Mouse (Mus musculus) midbrain, postnatal 0 days (tissue): ENCODE results near the gene Lingo3. TPM values are rescaled to one million over a fixed set of nuclear protein-coding genes. Genes with fewer than 3 reads are reported as not detected.

Experiments
- ATAC-seq: fragments of 200-750 bp; cut with Nextera tagmentation; 2 replicates; pipeline ENCODE4 v1.8.0; 2017; ENCODE audit warnings: moderate number of reproducible peaks, mild to moderate bottlenecking, moderate TSS enrichment, moderate library complexity; ENCODE audit not compliant: low FRiP score
- DNase-seq: peaks from one replicate; pipeline ENCODE4 v3.0.0-alpha.2; 2015; ENCODE audit warnings: low spot score
- H3K27ac ChIP-seq: fragments of 300-500 bp; sonication (generic); 2 replicates; pipeline ENCODE4 v1.5.1; 2014; ENCODE audit warnings: low read depth, mild to moderate bottlenecking, low read length, mixed read lengths
- H3K27me3 ChIP-seq: fragments of 300-500 bp; sonication (generic); 2 replicates; pipeline ENCODE4 v1.6.1; 2014; ENCODE audit warnings: low read length, control low read depth, mixed read lengths; ENCODE audit not compliant: insufficient read depth
- H3K36me3 ChIP-seq: fragments of 300-500 bp; sonication (generic); 2 replicates; pipeline ENCODE4 v1.6.1; 2014; ENCODE audit warnings: low read length, control low read depth, mixed read lengths; ENCODE audit not compliant: insufficient read depth
- H3K4me1 ChIP-seq: fragments of 300-500 bp; sonication (generic); 2 replicates; pipeline ENCODE4 v1.6.1; 2014; ENCODE audit warnings: mild to moderate bottlenecking, control low read depth, antibody characterized with exemption, low read length, mixed read lengths; ENCODE audit not compliant: insufficient read depth
- H3K4me2 ChIP-seq: fragments of 300-500 bp; sonication (generic); 2 replicates; pipeline ENCODE4 v1.6.1; 2014; ENCODE audit warnings: low read depth, mild to moderate bottlenecking, low read length, mixed read lengths; ENCODE audit not compliant: poor library complexity, severe bottlenecking
- H3K4me3 ChIP-seq: fragments of 300-500 bp; sonication (generic); 2 replicates; pipeline ENCODE4 v1.5.1; 2014; ENCODE audit warnings: low read depth, mild to moderate bottlenecking, low read length, moderate library complexity
- H3K9ac ChIP-seq: fragments of 300-500 bp; sonication (generic); replicated peaks from 2 replicates; pipeline ENCODE4 v1.6.1; 2014; ENCODE audit warnings: mild to moderate bottlenecking, low read length, moderate library complexity, mixed read lengths; ENCODE audit not compliant: poor library complexity, severe bottlenecking
- H3K9me3 ChIP-seq: fragments of 300-500 bp; sonication (generic); 2 replicates; pipeline ENCODE4 v1.6.1; 2016; ENCODE audit warnings: low read length, control low read depth
- CTCF ChIP-seq: IDR thresholded peaks from 2 replicates; pipeline ENCODE4 v1.5.1; 2016; ENCODE audit warnings: antibody characterized with exemption, mild to moderate bottlenecking
- WGBS: fragments of 180-500 bp; shearing (Covaris S2); extraction: QIAGEN DNeasy Blood & Tissue Kit; methylation state at CpG from one replicate; pipeline ENCODE4 v1.1.7; 2014; 5-methylcytosine and 5-hydroxymethylcytosine counted together
- polyA plus RNA-seq: library from polyadenylated mRNA; unstranded; fragments of >200 nt; fragmentation: Nextera tagmentation; extraction: Ambion mirVana; gene quantifications from 2 replicates; pipeline ENCODE4 v1.2.1, GENCODE M21; 2015
- total RNA-seq: library from RNA; depleted of rRNA; stranded (reverse); fragments of >200 nt; gene quantifications from 2 replicates; pipeline ENCODE4 v1.2.3, GENCODE M21; 2014

Gene Lingo3
- total and polyA plus RNA-seq, 2 experiments from 2014 or later = 24.4 to 61.0 TPM

- 0 out of 2 replicates have a peak, but pooled peaks cover 5% of the 10 kb centered on the region for H3K4me1 ChIP-seq
- 0 out of 2 replicates have a peak within 1 kb of the TSS, but pooled peaks have one; percentile 94 for H3K4me2 ChIP-seq
- no peak for TF ChIP-seq CTCF
- DNase-seq = no peak
- H3K9ac ChIP-seq = no peak within 1 kb of the TSS
- no peak for ATAC-seq
- H3K4me3 ChIP-seq = no peak within 1 kb of the TSS
- H3K36me3 ChIP-seq = peaks cover 43% of the 10 kb centered on the region
- WGBS = 68% methylated on average over 6 of the region's 6 CpGs
- no peaks in the 10 kb centered on the region for H3K9me3 ChIP-seq
- no peak within 1 kb of the TSS for H3K27ac ChIP-seq
- H3K27me3 ChIP-seq = no peaks in the 10 kb centered on the region
These were observed 38.9 kb downstream of the Lingo3 start, which contains the start of gene Amh for GRCm38 (mm10) chr10:80804916-80805315. Amh (plus strand) TSS chr10:80805243.

- no peaks in the 10 kb centered on the region for H3K27me3 ChIP-seq
- H3K9ac ChIP-seq = no peak overlapping the region
- no peak overlapping the region for H3K4me2 ChIP-seq
- no peak for TF ChIP-seq CTCF
- no peak overlapping the region for H3K4me3 ChIP-seq
- 95% methylated on average over 2 of the region's 2 CpGs for WGBS
- no peak for DNase-seq
- peaks cover 11% of the 10 kb centered on the region; the same call in 1 of the 2 replicates for H3K4me1 ChIP-seq
- no peak for ATAC-seq
- H3K9me3 ChIP-seq = no peaks in the 10 kb centered on the region
- H3K27ac ChIP-seq = no peak overlapping the region
- H3K36me3 ChIP-seq = peaks cover 43% of the 10 kb centered on the region
These were observed 39.5 kb downstream of the Lingo3 start for GRCm38 (mm10) chr10:80804340-80804739.

- Histone ChIP-seq H3K4me1 (peaks cover 11% of the 10 kb centered on the region; the same call in 1 of the 2 replicates), H3K27me3 (no peaks in the 10 kb centered on the region), H3K4me3 (no peak overlapping the region), H3K9me3 (no peaks in the 10 kb centered on the region), H3K27ac (no peak overlapping the region), H3K4me2 (no peak overlapping the region), H3K9ac (no peak overlapping the region), H3K36me3 (peaks cover 43% of the 10 kb centered on the region)
- 86% methylated on average over 3 of the region's 3 CpGs for WGBS
- ATAC-seq (no peak), DNase-seq (no peak)
- no peak for TF ChIP-seq CTCF
These were observed 40.8 kb downstream of the Lingo3 start for GRCm38 (mm10) chr10:80802996-80803395.

- no peak for TF ChIP-seq CTCF
- peaks cover 43% of the 10 kb centered on the region for H3K36me3 ChIP-seq
- WGBS = 95% methylated on average over 10 of the region's 10 CpGs
- H3K4me1 ChIP-seq = peaks cover 12% of the 10 kb centered on the region
- no peak overlapping the region for H3K27ac ChIP-seq
- H3K27me3 ChIP-seq = no peaks in the 10 kb centered on the region
- DNase-seq (no peak), ATAC-seq (no peak)
- no peak overlapping the region for H3K4me3 ChIP-seq
- no peaks in the 10 kb centered on the region for H3K9me3 ChIP-seq
- no peak overlapping the region for H3K4me2 ChIP-seq
- H3K9ac ChIP-seq = no peak overlapping the region
These were observed 41.5 kb downstream of the Lingo3 start for GRCm38 (mm10) chr10:80802204-80802912.

- no peaks in the 10 kb centered on the region for H3K9me3 ChIP-seq
- H3K27ac ChIP-seq = peak overlapping the region; percentile 99
- H3K27me3 ChIP-seq = no peaks in the 10 kb centered on the region
- H3K4me3 ChIP-seq = peak overlapping the region; percentile 79
- TF ChIP-seq CTCF = no peak
- peaks cover 48% of the 10 kb centered on the region for H3K36me3 ChIP-seq
- WGBS = 4% methylated on average over 18 of the region's 18 CpGs
- peak overlapping the region; percentile 94 for H3K4me2 ChIP-seq
- peaks cover 14% of the 10 kb centered on the region for H3K4me1 ChIP-seq
- H3K9ac ChIP-seq = peak overlapping the region; percentile 99
- ATAC-seq (no peak), DNase-seq (no peak)
These were observed 44.7 kb downstream of the Lingo3 start for GRCm38 (mm10) chr10:80799070-80799566.
